Mouse (Mus musculus): ENCODE measurements around the gene Fbxo47.

DNA sequence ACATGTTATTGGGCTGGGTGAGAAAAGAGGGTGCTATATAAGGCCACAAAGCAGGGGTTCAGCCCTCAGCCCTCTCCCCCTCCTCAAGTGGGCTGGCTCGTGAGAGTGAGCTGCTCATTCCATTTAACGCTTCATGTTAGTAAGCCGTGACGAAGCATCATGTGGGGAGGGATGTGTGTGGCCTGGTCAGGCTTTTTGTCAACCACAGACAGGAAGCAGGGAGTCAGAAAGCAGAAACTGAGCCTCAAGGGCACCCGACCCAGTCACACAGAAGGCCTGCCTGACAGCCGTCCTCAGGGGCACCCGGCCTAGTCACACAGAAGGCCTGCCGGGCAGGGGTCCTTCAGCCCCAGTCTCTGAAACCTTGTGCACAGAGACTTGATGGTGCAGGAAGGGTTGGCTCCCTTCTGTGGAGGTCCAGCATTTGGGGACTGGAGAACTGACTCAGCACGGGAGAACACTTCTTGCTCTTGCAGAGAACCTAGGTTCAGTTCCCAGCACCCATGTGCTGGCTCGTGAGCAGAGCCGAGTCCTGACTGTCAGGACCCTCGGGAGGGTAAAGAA, 54.0 kb downstream of the Fbxo47 start:
- no peak for TF ChIP-seq CTCF (IDR thresholded peaks at IDR 0.05; ENCODE audit: low read depth)
- TF ChIP-seq EP300 (optimal IDR thresholded peaks at IDR 0.05) = no peak
